Mouse (Mus musculus): ENCODE results near the gene Dgcr2. TPM values are rescaled to one million over a fixed set of nuclear protein-coding genes. Genes with fewer than 3 reads are reported as not detected.

Gene Dgcr2
- total RNA-seq (2017) = 50.9 and 62.7 TPM in 2 replicates

DNA sequence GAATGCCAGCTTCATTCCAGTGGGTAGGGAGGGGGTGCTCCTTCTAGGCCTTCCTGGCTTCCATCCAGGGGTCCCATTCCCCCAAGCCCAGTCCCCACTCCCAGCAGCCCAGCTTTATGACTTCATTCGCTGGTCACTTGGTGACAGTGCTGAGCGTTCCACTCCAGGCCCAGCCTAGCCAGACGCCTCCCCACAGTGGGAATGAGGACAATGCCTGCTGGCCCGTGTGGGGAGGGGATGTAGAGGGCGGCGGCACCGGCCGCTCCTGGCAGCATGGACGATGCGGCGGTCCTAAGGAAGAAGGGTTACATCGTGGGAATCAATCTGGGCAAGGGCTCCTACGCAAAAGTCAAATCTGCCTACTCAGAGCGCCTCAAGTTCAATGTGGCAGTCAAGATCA, at the start of gene Dgcr2, which contains the start of gene Tssk2:
TSS of gene Dgcr2 (minus strand) at position 101 of the 400 bp plus-strand sequence.
TSS of gene Tssk2 (plus strand) at position 176 of the 400 bp plus-strand sequence.
- ATAC-seq (replicated peaks in 1 of 2; ENCODE audit: insufficient read depth in 1 of 2, low FRiP score in 2 of 2, low TSS enrichment in 1 of 2, low read depth in 1 of 2, poor library complexity in 2 of 2, severe bottlenecking in 2 of 2) = no peak

DNA sequence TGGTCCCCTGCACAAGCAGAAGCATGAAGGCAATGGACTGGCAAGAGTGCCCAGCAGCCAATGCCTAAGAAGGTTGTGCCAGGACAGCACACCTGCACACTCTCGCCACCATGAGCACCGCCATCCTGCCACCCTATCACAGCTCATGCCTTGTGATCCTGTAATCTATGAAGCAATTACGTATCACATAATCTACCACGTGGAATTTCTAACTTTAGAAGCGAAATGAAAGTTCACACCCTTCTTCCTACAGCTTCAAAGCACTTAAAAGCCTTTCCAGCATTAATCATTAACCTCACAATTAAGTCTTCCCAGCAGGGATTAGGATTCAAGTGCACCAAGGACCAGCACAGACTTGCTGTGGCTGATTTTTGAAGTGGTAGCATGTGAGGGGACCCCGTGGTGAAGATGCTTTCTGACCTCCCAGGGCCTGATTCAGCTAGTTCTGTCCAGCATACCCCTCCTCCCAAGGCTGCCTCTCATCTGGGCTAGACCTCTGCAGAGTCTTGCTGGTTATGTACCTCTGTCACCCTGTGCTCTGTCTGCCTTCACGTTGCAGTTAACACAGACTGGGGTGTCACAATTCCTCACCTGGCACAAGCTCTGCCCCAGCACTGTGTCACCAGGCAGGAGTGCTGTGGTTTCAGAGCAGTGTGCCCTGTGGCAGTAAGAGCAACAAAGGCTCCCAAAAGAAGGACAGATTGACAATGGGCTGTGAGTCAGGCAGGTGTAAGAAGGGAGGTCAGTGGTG, 46.9 kb upstream of the Dgcr2 start:
- ATAC-seq (replicated peaks in 1 of 2; ENCODE audit: insufficient read depth in 1 of 2, low FRiP score in 2 of 2, low TSS enrichment in 1 of 2, low read depth in 1 of 2, poor library complexity in 2 of 2, severe bottlenecking in 2 of 2) = no peak

DNA sequence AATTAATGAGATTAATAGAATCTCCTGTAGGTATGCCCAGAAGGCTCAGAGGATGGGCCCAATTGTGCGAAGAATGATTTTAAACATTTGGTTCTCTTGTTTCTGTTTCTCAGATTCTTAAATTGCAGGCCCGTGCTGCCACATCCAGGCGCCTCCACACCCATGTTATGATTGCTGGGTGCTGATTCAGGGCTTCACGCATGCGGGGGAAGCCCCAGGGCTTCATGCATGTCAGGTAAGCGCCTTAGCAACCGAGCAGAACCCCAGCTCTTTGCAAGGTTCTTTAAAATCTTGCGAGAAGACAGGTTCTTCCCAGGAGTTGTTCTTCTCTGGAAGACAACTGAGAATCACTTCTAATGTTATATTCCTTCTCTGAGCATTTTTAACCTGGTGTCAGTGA, 45.1 kb upstream of the Dgcr2 start:
- ATAC-seq (replicated peaks in 1 of 2; ENCODE audit: insufficient read depth in 1 of 2, low FRiP score in 2 of 2, low TSS enrichment in 1 of 2, low read depth in 1 of 2, poor library complexity in 2 of 2, severe bottlenecking in 2 of 2) = no peak

DNA sequence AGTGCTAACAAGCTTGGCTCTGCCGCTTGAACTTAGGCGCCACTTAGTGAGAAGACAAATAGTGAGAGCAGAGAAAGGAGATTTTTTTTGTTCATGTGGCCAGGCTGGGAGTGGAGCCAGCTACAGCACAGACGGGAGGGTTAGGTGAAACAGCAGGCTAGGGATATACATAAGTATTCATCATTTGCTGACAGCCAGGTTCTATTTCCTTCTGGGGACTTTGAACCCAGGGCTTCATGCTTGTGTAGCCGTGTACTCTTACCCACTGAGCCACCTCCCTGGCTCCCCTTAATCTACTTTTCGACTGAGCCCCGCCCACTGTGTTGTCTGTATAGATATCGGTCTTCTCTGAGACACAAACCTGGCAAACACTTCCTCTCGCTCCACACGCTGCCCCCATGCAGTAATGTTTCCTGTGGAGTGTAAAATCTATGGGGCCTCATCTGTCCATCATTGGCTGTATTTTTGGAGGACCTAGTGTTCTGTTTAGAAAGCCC, 40.9 kb upstream of the Dgcr2 start:
- peak; percentile 19 to 53; a peak in 3 of 4 replicates for ATAC-seq (replicated peaks in 1 of 2; ENCODE audit: insufficient read depth in 1 of 2, low FRiP score in 2 of 2, low TSS enrichment in 1 of 2, low read depth in 1 of 2, poor library complexity in 2 of 2, severe bottlenecking in 2 of 2)

DNA sequence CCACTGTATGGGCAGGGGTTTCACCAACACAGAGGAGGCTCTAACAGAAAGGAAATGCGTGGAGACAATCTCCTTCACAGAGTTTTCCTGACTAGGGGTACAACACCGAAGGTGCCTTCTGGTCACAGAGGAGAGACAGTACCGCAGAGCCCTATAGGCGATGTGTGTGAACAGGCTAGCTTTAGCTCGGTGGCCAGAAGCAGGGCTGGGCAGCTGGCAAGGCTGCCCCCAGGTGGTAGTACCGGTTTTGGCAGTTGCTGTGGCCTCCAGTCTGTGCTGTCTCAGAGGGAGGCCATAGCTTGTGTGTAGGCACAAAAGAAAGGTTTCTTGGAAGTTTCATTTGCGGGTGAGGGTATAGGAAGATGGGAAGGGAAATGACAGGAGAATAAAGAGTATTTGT, 40.5 kb upstream of the Dgcr2 start:
- ATAC-seq (replicated peaks in 1 of 2; ENCODE audit: insufficient read depth in 1 of 2, low FRiP score in 2 of 2, low TSS enrichment in 1 of 2, low read depth in 1 of 2, poor library complexity in 2 of 2, severe bottlenecking in 2 of 2) = peak; percentile 89 to 95

DNA sequence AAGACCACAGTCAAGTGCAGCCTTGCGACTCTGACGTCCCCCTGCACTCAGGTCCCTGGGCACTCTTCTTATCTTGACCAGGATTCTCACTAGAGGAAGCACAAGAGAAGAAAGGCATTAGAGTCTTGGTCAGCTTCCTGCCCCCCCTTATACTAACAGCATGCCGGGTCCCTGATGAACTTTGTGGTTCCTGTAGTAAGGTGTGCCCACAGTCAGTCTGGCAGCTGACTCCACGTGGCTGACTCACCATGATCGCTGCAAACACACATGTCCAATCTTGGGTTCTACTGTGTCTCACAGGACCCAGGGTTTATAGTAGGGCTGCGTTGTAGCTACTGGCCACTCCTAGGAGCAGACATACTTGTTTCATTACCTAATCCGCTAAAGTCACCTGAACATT, 39.8 kb upstream of the Dgcr2 start:
- ATAC-seq (replicated peaks in 1 of 2; ENCODE audit: insufficient read depth in 1 of 2, low FRiP score in 2 of 2, low TSS enrichment in 1 of 2, low read depth in 1 of 2, poor library complexity in 2 of 2, severe bottlenecking in 2 of 2) = no peak

DNA sequence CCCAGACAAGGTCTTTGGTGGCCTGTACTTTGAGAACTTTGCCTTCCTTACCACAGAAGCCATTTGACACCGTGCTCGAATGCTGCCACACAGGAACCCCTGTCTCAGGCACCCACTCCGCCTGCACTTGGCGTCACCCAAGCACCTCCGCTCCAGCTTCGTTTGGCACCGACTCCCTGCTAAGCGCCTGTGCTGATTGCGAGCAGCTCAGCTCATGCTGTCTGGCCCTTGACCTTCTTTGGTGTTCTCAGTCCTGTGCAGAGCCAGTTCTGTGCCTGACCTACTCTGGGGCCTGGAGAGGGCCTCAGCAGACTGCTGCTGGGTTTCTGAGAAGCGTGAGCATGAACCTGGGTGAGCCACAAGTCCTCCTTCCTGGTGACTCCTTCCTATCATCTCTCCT, 38.4 kb upstream of the Dgcr2 start:
- ATAC-seq (replicated peaks in 1 of 2; ENCODE audit: insufficient read depth in 1 of 2, low FRiP score in 2 of 2, low TSS enrichment in 1 of 2, low read depth in 1 of 2, poor library complexity in 2 of 2, severe bottlenecking in 2 of 2) = no peak

DNA sequence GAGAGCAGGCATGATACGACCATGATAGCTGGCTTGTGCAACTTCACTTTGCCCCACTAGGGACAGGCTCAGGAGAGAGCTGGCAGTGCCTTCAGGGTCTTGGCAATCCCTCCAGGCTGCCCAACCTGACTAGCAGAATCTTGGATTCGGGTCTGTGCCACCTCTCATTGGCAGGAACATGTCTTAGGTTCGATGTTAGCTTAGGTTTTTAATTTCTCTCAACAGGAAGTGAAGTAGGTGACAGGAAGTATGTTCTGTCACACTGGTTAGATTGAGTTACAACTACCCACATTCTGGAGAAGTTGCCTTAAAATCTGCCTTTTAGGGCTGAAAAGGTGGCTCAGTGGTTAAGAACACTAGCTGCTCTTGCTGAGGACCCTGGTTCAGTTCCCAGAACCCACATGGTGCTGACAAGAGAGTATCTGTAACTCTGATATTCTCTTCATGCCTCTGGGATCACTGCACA, 36.1 kb upstream of the Dgcr2 start:
- ATAC-seq (replicated peaks in 1 of 2; ENCODE audit: insufficient read depth in 1 of 2, low FRiP score in 2 of 2, low TSS enrichment in 1 of 2, low read depth in 1 of 2, poor library complexity in 2 of 2, severe bottlenecking in 2 of 2) = 0 out of 4 replicates have a peak, but pooled peaks have one; percentile 13 to 44

DNA sequence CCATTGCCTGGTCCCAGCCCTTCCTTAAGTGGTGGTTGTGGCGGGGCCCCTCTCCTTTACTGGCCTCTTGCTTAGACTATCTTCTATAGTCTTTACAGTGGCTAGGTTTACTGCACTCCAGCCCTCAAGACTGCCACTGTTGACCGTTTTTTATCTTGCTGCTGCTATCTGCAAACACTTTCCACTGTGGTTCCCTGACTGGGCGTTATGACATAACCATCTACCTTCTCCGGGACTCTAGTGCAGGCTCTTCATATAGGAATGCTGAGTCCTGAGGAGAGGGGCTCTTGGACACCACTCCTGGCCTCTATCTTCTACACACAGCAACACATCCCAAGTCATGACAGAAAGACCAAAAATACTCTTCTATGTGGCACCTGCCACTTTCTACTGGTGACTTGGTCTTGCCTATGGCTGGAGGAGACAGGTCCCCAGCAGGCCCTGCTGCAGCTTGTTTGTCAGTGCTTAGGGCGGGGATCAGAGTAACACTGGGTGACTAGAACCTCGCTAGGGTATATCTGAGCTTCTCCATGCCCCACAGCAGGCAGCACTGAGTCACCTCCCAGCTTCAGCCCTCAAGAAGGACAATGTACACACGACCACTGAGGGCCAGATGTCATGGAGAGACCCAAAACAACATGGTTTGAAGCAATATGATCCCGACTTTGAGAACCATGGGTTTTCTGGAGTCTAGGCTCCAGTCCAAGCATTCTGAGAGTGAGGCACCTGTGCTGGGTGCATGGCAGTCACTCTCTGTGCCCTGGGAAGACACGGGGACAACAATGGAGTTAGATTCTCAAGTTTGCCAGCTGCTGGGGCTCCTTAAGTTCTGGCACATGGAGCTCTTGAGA, 35.5 kb upstream of the Dgcr2 start:
- ATAC-seq (replicated peaks in 1 of 2; ENCODE audit: insufficient read depth in 1 of 2, low FRiP score in 2 of 2, low TSS enrichment in 1 of 2, low read depth in 1 of 2, poor library complexity in 2 of 2, severe bottlenecking in 2 of 2) = no peak

DNA sequence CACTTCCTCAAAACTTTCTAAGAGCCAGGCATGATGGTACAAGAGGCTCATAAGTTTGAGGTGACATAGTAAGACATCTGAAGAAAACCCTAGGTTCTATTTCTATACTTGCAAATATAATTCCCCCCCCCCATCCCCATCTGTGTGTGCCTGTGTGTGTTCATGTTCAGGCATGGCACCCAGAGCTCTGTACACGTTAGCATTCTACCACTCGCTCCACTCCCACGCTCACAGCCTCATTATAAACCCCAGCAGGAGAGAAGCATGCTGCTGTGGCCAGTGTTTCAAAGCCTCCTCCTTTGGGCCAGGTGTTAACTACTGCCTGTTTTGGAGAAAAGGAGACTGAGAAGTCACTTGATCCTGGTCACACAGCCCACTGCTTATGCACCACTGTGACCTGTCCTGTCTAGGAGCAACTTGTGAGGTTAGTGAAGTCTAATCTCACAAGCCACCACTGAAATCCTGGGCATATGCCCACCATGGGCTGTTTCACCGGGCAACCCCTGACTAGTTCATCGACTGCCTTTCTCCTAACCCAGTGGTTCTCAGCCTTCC, 33.6 kb upstream of the Dgcr2 start:
- ATAC-seq (replicated peaks in 1 of 2; ENCODE audit: insufficient read depth in 1 of 2, low FRiP score in 2 of 2, low TSS enrichment in 1 of 2, low read depth in 1 of 2, poor library complexity in 2 of 2, severe bottlenecking in 2 of 2) = no peak

DNA sequence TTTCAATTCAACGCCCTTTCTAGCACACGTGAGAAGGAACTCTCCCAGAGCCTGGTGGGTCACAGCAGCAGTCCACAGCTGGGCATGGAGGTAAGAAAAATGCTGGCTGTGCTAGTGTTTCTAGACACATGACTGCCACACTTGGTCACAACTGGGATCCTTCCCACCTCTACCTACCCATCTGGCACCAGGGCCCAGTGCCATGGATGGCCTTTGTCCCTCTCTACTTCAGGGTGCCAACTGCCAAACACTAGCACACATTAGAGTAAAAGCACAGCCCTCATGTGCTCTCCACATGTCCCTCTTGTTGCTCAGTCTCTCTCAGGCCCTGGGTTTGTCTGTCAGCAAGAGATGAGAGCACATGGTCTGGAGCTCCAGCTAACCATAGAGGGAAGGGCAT, 31.3 kb upstream of the Dgcr2 start:
- ATAC-seq (replicated peaks in 1 of 2; ENCODE audit: insufficient read depth in 1 of 2, low FRiP score in 2 of 2, low TSS enrichment in 1 of 2, low read depth in 1 of 2, poor library complexity in 2 of 2, severe bottlenecking in 2 of 2) = no peak

DNA sequence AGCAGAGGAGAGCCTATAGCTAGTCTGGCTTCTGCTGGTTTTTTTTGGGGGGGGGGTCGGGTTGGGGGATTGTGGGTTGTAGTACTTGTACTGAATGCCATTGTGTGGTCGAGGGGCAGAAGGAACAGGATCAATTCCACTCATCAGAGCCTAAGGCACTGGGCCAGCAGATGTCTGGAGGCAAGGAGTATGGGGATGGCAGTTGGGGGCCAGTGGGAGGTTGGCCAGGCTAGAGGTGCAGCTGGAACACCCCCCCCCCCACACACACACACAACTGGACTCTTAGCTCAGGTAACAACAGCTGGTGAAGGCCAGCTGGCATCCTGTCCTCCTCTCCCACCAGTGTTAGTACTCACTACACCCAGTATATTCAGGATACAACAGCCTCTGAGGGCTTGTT, 30.8 kb upstream of the Dgcr2 start:
- ATAC-seq (replicated peaks in 1 of 2; ENCODE audit: insufficient read depth in 1 of 2, low FRiP score in 2 of 2, low TSS enrichment in 1 of 2, low read depth in 1 of 2, poor library complexity in 2 of 2, severe bottlenecking in 2 of 2) = no peak

DNA sequence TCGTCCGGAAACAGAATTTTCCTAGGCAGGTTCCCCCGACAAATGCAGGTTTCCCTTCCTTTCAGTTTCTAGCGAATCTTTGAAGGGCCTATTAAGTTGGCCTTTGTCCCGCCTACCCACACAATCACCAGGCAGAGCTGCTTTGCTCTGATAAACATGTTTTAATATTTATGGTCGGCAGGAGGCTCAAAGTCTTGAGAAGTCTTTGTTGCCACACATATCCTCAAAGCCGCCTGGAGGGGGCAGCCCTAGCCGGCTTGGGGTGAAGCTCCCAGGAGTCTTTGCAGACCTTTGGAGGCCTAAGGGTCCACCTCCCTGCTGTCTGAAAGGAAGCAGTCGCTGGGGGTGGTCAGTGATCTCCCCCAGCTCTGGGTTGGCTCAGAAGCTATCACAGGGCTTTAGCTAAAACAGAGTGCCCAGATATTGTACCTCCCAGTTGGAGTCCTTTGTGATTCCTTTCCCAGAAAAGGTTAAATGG, 30.3 kb upstream of the Dgcr2 start:
- ATAC-seq (replicated peaks in 1 of 2; ENCODE audit: insufficient read depth in 1 of 2, low FRiP score in 2 of 2, low TSS enrichment in 1 of 2, low read depth in 1 of 2, poor library complexity in 2 of 2, severe bottlenecking in 2 of 2) = peak; percentile 89 to 90

DNA sequence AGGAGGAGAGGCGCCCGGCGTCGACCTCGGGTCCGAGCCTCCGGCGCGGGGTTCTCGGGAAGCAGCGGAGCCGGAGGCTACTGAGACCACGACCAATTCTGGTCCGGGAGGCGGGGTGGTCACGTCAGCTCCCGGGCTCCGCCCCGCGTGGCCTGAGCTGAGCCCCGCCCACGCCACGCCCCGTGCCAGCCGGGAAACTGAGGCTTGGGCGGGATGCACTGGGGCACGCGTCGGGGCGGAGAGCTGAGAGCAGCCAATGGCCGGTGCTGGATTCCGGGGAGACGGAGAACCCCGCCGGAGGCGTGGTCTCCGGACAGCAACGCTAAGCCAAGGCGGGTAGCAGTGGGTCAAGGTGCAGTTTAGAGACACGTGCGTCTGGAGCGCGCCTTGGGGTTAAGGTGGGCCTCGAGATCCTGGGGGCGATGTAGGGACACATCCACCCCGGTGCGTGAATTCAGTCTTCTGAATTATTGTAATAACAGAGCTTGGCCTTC, 29.8 kb upstream of the Dgcr2 start, which contains the start of gene Slc25a1:
TSS of gene Slc25a1 (minus strand) at position 133 of the 494 bp plus-strand sequence.
- peak; percentile 42 to 46 for ATAC-seq (replicated peaks in 1 of 2; ENCODE audit: insufficient read depth in 1 of 2, low FRiP score in 2 of 2, low TSS enrichment in 1 of 2, low read depth in 1 of 2, poor library complexity in 2 of 2, severe bottlenecking in 2 of 2)

DNA sequence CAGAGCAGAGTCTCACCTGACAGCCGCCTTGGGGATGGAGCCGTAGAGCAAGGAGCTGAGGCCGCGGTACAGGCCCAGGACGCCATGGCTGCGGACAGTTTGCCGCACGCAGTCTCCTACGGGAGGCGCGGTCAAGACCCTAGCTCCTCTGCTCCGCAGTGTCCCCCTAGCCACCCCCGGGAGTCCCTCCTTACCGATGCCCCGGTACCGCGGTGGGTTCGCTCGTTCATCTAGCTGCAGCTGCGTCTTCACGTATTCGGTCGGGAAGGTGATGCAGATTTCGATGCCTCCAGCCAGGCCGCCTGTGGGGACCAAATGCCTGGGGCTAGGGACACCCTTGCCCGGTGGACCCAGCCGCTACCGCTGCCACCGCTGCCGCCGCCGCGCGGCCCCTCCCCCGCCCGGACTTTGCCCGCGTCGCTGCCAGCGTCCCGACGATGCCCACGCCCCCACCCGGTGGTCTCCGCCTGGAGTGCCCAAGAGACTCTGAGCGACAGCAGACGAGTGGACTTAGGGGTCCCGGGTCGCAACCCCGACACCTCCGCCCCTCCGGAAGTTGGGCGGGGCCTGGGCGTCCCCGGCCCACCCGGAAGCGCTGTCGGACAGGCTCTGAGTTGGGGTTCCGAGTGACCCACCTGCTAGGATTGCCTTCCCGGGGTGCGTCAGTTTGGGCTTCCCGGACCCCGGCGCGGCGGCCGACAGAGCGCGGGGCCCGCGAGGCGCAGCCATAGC, 29.2 kb upstream of the Dgcr2 start:
- no peak for ATAC-seq (replicated peaks in 1 of 2; ENCODE audit: insufficient read depth in 1 of 2, low FRiP score in 2 of 2, low TSS enrichment in 1 of 2, low read depth in 1 of 2, poor library complexity in 2 of 2, severe bottlenecking in 2 of 2)

DNA sequence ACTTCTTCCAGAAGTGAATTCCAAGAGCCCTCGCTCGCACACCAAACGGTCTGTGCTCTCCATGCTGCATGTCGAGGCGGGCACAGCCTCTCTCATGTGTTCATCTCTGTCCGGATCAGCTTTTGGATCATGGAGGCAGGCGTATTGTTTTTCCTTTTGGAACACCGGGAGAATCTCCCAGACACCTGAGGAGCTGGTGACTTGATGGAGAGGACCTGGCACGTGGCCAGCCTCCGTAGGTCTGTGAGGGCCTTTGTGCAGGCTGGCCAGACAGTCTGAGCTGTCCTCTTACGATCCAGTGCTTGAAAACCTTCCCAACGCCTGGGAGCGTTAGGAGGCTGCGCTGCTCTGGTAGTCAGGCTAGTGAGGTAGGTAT, 23.8 kb upstream of the Dgcr2 start:
- ATAC-seq (replicated peaks in 1 of 2; ENCODE audit: insufficient read depth in 1 of 2, low FRiP score in 2 of 2, low TSS enrichment in 1 of 2, low read depth in 1 of 2, poor library complexity in 2 of 2, severe bottlenecking in 2 of 2) = no peak

Data from hematopoietic stem cell, adult 5-6 weeks (primary cell).